Mouse (Mus musculus): Measurements from ENCODE around the gene Cdk12.

The Cdk12 gene

DNA sequence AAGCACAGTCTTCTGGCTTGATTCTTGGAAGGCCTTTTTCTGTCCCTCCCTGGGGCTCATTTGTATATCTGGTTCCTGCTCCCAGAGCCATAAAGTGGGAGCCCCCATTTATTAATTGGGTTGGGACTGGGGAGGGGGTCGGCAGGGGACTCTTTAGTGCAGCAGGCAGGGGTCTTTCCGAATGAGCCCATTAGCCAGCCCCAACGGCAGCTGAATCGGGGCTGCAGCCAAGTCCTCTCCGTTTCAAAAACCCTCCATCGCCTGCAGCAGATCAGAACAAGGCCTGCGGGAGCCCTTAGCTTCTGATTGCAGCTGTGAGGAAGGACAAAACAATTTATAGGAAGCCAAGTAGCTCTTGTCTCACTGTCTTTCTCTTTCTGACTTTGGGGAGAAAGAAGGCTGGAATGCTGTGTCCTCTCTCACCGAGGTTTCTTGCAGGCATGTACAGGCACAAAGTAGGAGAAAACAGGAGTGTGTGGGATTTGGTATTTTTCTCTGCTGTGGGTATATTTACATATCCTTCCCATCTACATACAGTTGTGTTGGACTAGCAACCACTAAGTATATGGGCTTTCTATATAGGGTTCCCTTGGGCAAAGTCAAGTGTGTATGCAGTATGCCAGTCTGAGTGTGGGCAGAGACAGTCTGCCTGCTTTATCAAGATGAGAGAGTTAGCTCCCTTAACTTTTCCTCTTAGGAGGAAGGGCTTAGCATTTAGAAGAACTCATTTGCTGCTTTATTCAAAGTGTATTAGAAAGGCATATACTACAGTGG lies 58.0 kb downstream of the Cdk12 start:
- DNase-seq (ENCODE audit: low spot score), result no peak

GRCm38 (mm10) chr11:98265039-98265438 lies 62.2 kb downstream of the Cdk12 start:
- DNase-seq (ENCODE audit: low spot score), result peak; percentile 75

DNA sequence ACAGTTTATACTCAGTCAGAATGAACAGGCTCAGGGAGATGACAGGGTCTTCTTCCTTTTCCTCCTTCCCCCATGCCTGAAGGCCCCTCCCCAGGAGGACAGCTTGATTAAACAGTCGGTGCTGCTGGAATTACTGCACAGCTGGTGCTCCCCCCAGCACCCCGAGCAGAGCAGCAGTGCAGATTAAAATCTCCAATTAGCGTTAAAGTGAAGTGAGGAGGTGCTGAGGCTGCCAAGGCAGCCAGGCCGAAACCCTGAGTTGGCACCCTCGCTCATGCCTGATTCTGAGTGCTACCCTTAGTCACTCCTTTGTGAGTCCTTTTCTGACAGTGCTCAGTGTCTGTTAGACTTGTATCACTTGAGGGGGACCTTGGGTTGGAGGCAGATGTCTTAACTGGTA lies 63.0 kb downstream of the Cdk12 start:
- DNase-seq (ENCODE audit: low spot score), result no peak

GRCm38 (mm10) chr11:98266699-98267402 lies 64.0 kb downstream of the Cdk12 start:
- DNase-seq (ENCODE audit: low spot score), result no peak

DNA sequence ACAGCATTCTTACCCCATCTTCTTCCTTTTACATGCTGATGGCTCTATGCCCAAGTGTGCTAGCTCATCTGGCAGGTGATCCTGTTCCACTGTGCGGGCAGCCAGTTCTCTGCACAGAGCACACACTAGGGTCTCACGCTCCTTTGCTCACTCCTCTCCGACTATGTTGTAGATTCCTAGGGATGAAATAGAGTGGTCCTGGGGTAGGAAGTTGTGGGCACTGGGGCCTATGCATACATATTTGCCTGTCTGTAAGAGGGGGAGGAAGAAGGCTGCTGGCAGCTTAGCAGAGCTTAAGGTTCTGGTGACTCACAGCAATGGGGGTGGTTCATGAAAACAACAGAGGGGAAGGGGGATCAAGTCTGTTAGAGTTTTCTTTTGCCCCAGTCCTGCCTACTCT lies 67.2 kb downstream of the Cdk12 start:
- DNase-seq (ENCODE audit: low spot score), result no peak

DNA sequence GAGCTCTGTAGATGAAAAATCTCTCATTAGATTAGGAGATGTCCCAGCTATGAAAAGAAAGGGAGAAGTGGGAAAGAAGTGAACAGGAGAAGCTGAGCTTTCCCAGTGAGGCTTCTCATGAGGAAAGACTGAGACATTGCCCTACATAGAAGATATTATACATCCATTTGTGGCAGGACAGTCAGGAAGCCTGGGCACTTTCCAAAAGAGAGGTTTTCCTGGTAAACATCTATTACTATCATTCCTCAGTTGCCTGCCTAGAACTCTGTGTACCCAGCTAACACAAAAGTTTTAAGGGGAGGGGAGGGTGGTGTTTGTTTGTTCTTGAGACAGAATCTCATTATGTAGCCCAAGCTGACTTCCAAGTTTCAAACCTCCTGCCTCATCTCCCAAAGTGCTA lies 67.6 kb downstream of the Cdk12 start:
- DNase-seq (ENCODE audit: low spot score), result no peak

DNA sequence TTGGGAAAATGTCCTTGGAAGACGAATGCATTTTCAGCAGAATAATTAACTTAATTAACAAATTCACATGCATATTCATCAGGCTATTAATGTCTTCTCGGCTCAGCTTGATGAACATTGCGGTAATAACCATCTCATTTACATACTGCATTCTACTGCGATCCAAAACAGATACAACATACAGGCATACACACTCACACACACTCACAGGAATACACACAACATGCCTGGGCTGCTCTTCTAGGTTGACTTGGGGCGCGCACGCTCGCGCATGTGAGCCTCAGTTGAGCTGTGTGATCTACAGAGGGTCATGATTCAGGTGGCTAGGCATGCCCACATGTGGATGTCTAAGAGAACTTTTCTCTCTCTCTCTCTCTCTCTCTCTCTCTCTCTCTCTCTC lies 80.9 kb downstream of the Cdk12 start:
- DNase-seq (ENCODE audit: low spot score), result no peak

DNA sequence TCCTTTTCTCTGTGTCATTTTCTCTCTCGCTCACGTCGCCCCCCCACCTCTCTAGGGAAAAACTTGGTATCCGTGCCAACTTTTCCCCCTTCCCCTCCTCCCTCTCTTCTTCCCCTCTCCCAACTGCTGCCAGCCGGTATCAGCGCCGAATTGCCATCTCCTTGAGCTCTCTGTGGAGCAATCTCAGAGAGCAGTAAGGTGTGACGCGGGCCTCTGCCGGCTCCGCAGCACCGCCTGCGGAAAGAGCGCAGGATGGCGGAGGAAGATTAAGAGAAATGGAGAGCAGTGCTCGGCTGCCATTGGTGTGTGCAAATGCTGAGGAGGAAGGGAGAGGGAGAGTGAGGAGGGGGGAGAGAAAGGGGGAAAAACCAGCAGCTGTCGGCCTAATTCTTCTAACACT lies 81.4 kb downstream of the Cdk12 start:
- DNase-seq (ENCODE audit: low spot score), result no peak

DNA sequence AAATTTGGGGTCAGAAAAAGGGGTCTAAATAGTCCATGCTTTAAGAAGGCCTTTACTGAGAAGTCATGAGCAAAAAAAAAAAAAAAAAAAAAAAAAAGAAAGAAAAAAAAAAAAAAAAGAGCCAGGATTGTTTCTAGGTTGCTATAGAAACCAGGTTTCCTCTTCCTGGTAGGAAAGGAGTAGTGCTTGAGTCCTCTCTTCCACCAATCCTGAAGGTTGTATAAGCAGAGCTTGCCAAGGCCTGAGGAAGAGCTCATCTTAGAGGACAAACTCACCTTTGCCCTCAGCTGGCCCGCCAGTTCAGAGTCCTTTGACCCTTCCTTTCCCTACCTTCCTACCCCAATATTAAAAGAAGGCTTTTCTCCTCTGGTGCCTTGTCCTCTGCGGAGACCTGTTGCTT lies 82.5 kb downstream of the Cdk12 start:
- no peak for DNase-seq (ENCODE audit: low spot score)

- DNase-seq (ENCODE audit: low spot score), result no peak
Measured at GRCm38 (mm10) chr11:98287531-98287930, 84.7 kb downstream of the Cdk12 start.

DNA sequence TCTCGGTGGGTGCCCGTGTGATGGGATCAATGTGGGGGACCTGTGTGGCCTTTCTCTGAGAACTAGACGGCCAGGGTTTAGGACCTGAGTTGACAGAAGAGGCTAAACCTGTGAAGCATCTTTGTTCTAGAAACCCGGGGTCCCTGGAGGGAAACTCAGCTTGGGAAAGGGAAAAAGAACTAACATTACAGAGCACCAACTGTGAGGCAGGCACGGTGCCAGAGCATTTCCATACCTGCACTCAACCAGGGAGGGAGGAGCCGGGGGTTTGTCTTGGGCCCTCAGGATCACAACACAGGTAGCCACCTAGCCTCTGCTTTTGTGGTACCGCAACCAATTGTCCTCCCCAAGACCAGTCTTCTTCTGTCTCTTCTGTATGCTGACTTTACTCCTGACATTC lies 85.1 kb downstream of the Cdk12 start:
- DNase-seq (ENCODE audit: low spot score), result no peak

DNA sequence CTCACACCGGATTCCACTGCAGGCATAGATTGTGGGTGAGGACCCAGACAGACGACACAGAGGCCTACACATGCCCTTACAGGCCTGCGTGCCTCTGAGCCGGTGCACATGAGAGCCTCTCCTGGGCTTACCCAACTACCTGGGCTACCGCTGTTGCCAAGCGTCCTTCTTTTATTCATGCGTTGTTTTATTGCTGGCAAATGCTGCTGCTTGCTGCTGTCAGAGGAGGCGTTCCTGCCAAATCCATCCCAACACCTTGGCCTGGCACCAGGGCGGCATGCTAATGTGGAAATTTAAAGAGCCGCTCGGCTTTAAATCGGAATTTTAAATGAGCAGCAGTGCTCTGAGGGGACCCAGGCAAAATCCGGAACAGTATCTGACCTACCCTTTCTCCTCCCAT lies 87.0 kb downstream of the Cdk12 start:
- no peak for DNase-seq (ENCODE audit: low spot score)

GRCm38 (mm10) chr11:98290906-98291305 lies 88.0 kb downstream of the Cdk12 start:
- DNase-seq (ENCODE audit: low spot score), result no peak

- DNase-seq (ENCODE audit: low spot score), result no peak
Measured at GRCm38 (mm10) chr11:98293070-98293469, 90.2 kb downstream of the Cdk12 start.

GRCm38 (mm10) chr11:98294188-98295012 lies 91.5 kb downstream of the Cdk12 start:
- peak; percentile 58 for DNase-seq (ENCODE audit: low spot score)

DNA sequence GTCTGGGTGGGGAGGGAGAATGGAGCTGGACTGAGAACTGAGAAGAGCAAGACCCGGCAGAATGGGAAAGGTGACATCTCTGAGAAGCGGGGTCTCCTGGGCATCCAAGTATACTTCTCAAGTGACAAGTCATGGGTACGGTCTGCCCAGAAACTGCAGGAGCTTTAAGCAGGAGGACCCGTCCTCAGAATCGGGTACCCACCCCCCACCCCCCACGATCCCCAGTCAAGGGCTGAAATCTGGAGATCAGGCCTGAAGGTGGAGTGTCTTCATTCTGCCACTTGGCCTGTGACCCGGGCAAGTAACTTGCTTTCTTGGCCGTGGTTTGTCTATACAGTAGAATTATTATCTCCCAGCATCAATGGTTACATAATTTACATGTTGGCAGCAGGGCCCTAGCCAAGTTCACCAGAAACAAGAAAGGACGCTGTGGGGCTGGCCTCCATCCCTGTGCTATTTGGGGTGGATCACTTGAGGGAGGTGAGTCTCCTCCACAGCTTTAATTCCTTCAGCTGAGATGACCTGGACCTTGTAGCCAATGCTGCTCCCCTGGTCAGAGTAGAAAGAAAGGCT lies 92.2 kb downstream of the Cdk12 start:
- DNase-seq (ENCODE audit: low spot score), result no peak

DNA sequence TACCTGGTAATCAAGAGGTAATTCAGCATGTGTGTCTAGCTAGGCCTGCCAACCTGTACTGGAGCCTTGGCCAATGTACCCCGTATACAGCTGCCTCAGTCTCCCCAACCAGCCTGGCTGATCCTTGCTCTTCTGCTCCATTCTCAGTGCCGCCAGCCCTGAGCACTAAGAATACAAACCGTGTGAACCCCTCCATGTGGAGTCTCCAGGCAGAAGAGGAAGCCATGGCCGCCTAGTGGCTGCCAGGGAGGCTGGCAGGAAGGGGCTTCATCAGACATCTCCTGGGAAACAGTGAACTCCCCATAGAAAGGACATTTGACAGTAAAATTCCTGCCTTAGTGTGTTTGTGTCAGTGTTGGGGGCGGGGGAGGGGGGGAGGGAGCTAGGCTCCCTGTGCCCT lies 93.4 kb downstream of the Cdk12 start:
- no peak for DNase-seq (ENCODE audit: low spot score)

- no peak for DNase-seq (ENCODE audit: low spot score)
Measured at GRCm38 (mm10) chr11:98296916-98297315, 94.1 kb downstream of the Cdk12 start.

DNA sequence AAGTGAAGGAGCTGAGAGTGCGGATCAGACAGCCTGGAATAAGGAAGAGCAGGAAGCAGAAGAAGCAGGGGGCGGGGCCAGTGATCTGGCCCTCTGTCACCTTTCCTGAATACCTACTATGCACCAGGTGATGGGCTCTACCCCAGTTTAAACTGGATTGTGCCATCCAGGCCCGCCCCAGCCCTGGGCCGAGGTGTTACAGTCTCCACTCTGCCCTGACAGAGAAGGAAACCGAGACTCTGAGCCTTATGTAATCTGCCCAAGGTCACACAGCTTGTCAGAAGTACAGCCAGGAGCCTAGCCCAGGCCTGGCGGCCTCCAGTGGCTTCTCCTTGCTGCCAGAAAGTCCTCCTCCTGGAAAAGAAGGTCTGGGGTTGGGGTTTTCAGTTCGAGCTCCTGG lies 94.9 kb downstream of the Cdk12 start:
- no peak for DNase-seq (ENCODE audit: low spot score)

GRCm38 (mm10) chr11:98298484-98299205 lies 95.8 kb downstream of the Cdk12 start:
- no peak for DNase-seq (ENCODE audit: low spot score)

GRCm38 (mm10) chr11:98313790-98314323 lies 111.0 kb downstream of the Cdk12 start:
- peak; percentile 74 for DNase-seq (ENCODE audit: low spot score)

- DNase-seq (ENCODE audit: low spot score), result no peak
Measured at GRCm38 (mm10) chr11:98317479-98317878, 114.6 kb downstream of the Cdk12 start.

All from urinary bladder, postnatal 25 days (tissue).